Mouse (Mus musculus) bone marrow macrophage, adult 2 months (primary cell): ENCODE measurements around the gene Sycn.

Experiments
- CTCF ChIP-seq: IDR thresholded peaks from 2 replicates; pipeline ENCODE4 v1.5.1; 2012; ENCODE audit warnings: low read depth, mild to moderate bottlenecking, low read length, moderate library complexity
- POLR2A ChIP-seq: IDR thresholded peaks from 2 replicates; pipeline ENCODE4 v1.6.1; 2012; ENCODE audit warnings: mild to moderate bottlenecking, low read depth, low read length, borderline replicate concordance

GRCm38 (mm10) chr7:28546649-28547048 lies 6.0 kb downstream of the Sycn start:
- TF ChIP-seq CTCF = no peak
- no peak for TF ChIP-seq POLR2A
